Mouse (Mus musculus) right cerebral cortex, adult 18-20 months (tissue): ENCODE measurements around the gene Olfr605.
"Not testable (repeated sequence)": the region's sequence is repeated elsewhere in the genome, so short reads cannot be mapped to it uniquely, and the experiment has no call there.

Experiments
- DNase-seq: peaks from one replicate; pipeline ENCODE4 v3.0.0; 2022; ENCODE audit warnings: mixed read lengths

Gene Olfr605

DNA sequence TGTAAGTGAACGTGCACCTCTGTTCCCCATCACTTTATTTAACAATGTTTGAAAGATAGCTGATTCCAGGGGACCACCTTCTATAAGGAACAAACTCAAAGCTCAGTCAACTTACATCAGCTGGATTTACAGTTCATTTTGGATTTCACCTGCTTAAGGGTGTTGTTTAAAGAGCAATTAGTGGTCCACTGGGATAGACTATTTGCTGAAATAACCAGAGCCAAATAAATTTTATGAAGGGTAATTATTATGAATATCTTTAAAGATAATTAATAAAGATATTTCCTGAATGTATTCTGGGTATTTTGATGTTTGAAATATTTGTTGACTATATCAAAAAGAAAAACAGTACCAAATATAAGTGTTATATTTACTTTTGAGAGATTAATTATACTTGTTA lies at the start of gene Olfr605:
Gene Olfr605, minus strand, starts transcription at position 101 of the 400 bp plus-strand sequence.
- DNase-seq: no peak

DNA sequence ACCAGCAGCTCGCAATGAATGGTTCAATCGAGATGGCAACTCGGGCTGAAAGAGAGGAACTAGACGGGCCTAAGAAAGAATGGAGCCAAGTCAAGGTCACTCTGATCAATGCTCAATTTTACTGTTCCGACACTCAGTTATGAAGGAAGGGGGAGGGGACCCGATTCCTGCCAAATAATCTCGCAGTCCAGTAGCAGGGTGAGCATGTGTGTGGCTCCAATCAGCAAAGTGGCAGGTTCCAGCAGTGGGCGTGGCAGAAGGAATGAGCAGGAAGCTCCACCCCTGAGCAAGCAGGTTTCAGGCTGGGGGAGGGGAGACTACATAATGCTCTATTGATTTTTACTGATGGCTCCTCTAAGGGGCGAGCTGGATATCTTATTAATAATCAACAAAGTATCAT lies 31.9 kb upstream of the Olfr605 start:
- not testable (repeated sequence) for DNase-seq

DNA sequence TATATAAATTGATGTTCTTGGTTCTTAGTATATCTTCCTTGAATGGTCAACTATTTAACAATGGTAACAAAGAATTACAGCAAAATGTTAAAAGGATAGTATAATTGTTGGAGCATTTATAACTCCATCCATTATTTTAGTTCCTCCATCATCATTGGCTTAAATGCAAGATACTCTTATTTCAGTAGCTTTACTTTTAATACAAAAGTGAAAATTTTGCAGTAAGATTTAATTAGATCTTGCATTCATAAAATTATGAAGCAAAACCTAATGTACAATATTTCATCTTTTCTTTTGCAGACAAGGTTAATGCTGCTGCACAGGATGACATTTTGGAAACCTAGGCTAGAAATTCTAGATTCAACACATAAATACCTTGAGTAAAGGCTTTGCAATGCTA lies 24.3 kb upstream of the Olfr605 start, which contains the start of gene Olfr608:
Gene Olfr608, plus strand, starts transcription at position 301 of the 400 bp plus-strand sequence.
- DNase-seq: no peak

DNA sequence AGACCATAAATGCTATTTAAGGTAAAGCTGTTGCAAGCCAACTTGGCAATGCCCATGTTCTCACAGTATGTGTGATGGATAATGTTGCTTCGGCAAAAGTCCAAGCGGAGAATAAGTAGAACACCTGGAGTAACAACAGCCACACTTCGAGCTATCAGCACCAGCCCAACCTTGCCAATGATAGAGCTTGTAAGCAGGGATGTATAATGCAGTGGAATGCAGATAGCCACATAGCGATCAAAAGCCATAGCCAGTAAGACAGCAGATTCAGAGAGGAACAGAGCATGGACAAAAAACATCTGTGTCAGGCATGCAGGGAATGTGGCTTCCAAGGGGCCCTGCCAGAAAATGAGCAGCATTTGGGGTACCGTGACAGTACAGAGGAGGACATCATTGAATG lies 15.4 kb upstream of the Olfr605 start:
- DNase-seq: no peak

DNA sequence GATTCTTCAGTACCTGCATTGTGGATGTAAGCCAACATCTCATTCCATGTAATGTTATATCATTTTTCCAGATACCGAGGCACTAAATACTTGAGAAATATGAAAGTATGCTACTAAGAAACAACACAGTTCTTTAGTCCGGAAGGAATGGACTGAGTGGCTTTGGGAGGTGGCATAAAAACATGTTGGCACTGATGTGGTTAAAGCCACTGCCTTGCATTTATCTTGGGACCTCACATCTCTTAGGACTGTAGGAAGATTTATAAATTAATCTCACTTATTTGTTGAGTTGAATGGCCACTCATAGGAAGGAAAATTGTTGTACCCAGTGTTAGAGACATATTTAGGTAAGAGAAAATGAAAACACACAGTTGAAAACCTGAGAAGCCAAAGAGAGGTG lies 3.5 kb upstream of the Olfr605 start, which contains the start of gene Olfr606:
Gene Olfr606, plus strand, starts transcription at position 301 of the 400 bp plus-strand sequence.
- no peak for DNase-seq

DNA sequence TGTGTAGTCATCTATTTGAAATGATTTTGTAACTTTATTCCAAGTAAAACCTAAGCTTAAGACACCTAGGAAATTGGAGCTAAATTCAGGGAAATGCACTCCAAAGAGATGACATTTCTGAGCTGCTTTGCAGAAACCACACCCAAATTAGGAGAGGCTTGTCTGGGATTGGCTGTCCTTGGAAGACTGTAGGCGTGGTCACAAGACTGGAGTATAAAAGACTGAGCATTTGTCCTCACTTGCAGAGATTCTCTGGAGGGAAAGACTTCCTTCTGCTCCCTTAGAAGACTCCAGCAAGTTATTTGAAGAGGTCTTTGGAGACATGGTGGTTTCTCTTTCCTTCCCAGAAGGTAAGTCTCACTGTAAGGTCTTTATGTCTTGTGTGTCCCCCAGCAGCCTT lies 30.5 kb downstream of the Olfr605 start, which contains the start of gene Usp17lc:
Gene Usp17lc, plus strand, starts transcription at position 301 of the 400 bp plus-strand sequence.
- DNase-seq: not testable (repeated sequence)

DNA sequence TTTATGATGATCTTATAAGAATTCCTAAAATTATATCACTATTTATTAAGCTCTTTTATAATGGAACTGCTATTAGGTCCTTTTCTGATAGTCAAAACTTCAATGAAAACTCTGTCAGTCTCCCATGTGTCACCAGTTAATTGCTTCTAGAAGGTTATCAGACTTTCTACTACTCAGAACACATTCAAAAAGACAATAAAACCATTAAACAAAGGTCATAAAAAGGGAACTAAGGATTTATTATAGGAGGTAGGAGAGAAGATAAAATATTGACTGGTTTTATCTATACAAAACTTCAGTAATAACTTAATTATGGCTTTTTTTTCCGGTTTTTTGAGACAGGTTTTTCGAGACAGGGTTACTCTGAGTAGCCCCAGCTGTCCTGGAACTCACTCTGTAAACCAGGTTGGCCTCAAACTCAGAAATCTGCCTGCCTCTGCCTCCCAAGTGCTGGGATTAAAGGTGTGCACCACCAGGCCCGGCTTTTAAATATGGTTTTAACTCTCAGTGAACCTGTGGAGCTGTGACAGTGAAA lies 38.7 kb downstream of the Olfr605 start:
- DNase-seq: not testable (repeated sequence)

DNA sequence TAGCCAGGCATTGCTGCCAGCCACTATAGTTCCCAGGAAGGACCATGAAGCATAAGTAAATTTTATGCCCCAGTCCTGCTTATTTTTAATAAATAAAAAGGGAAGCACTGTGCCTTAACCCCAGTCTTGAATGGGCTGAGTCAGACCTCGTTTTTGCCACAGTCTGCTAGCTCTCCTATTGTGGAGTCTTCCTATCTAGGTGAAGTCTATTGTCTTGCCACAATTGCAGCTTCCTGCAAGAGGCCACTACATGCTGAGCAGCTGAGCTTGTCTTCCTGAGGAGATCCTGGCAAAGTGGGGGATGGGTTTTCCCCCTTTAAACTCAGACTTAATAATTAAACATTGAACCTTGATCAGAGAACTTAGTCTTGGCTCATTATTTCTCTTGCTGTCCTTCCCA lies 46.3 kb downstream of the Olfr605 start:
- DNase-seq: no peak

DNA sequence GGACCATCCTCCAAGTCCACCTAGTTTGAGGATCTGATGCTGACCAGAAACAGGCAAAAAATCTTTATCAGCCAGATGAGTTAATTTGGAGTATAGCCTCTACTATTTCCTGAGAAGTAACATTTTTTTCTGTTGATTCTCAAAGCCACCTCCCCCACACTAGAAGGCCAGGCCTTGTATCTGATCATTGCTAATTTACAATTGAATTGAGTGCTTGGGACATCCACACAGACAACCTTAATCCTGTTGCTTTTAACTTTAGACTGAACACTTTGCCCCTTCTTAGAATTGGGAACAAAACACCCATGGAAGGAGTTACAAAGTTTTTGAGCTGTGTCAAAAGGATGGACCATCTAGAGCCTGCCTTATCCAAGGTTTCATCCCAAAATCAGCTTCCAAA lies 47.5 kb downstream of the Olfr605 start:
- no peak for DNase-seq
